Mouse (Mus musculus) MEL (cell line): ENCODE measurements around the gene Arf6. TPM values are rescaled to one million over a fixed set of nuclear protein-coding genes. Genes with fewer than 3 reads are reported as not detected.

ENCODE experiments used
- DNase-seq: peaks from one replicate; pipeline ENCODE4 v3.0.0; 2011; ENCODE audit warnings: low read depth, low spot score
- H3K27ac ChIP-seq: 2 replicates; pipeline ENCODE4 v1.5.1; 2012; ENCODE audit warnings: low read depth, mild to moderate bottlenecking, control low read depth, low read length, moderate library complexity; ENCODE audit not compliant: control insufficient read depth
- H3K27me3 ChIP-seq, 2 experiments: fragments of 150-350 bp in 1 of 2; sonication (generic) in 1 of 2; 2 replicates each; pipeline ENCODE4 v1.6.1; 2012; ENCODE audit warnings: low read length in 2 of 2, mild to moderate bottlenecking in 2 of 2, improper control_type of control experiment in 1 of 2, moderate library complexity in 1 of 2; ENCODE audit not compliant: insufficient read depth in 2 of 2, control insufficient read depth in 1 of 2
- H3K36me3 ChIP-seq, 2 experiments: 2 replicates each; pipeline ENCODE4 v1.6.1; 2012 to 2014; ENCODE audit warnings: low read length in 2 of 2, improper control_type of control experiment in 1 of 2, inconsistent platforms in 1 of 2, mild to moderate bottlenecking in 1 of 2; ENCODE audit not compliant: insufficient read depth in 2 of 2, control insufficient read depth in 1 of 2
- H3K4me1 ChIP-seq, 2 experiments: fragments of 150-350 bp in 1 of 2; sonication (generic) in 1 of 2; 2 replicates each; pipeline ENCODE4 v1.6.1; 2012; ENCODE audit warnings: low read length in 2 of 2, improper control_type of control experiment in 1 of 2, mild to moderate bottlenecking in 1 of 2; ENCODE audit not compliant: insufficient read depth in 2 of 2, control insufficient read depth in 1 of 2
- H3K4me3 ChIP-seq, 2 experiments: fragments of 150-350 bp in 1 of 2; sonication (generic) in 1 of 2; 2 replicates each; pipeline ENCODE4 v1.5.1; 2012; ENCODE audit warnings: low read depth in 2 of 2, low read length in 2 of 2, mild to moderate bottlenecking in 2 of 2, moderate library complexity in 2 of 2, control low read depth in 1 of 2, improper control_type of control experiment in 1 of 2; ENCODE audit not compliant: control insufficient read depth in 1 of 2, insufficient read depth in 1 of 2
- H3K79me2 ChIP-seq: 2 replicates; pipeline ENCODE4 v1.6.1; 2012; ENCODE audit warnings: mild to moderate bottlenecking, low read length, moderate library complexity; ENCODE audit not compliant: control insufficient read depth, poor library complexity, insufficient read depth
- H3K9ac ChIP-seq: 2 replicates; pipeline ENCODE4 v1.6.1; 2012; ENCODE audit warnings: low read depth, mild to moderate bottlenecking, control low read depth, low read length, moderate library complexity; ENCODE audit not compliant: control insufficient read depth, poor library complexity, severe bottlenecking
- H3K9me3 ChIP-seq: fragments of 150-350 bp; sonication (generic); replicated peaks from 2 replicates; pipeline ENCODE4 v1.6.1; 2012; ENCODE audit warnings: mild to moderate bottlenecking, low read length, improper control_type of control experiment, moderate library complexity; ENCODE audit not compliant: insufficient read depth
- CHD2 ChIP-seq: IDR thresholded peaks from 2 replicates; pipeline ENCODE4 v1.6.1; 2011; ENCODE audit warnings: low read length, improper control_type of control experiment
- E2F4 ChIP-seq: IDR thresholded peaks from 2 replicates; pipeline ENCODE4 v1.6.1; 2011; ENCODE audit warnings: low read depth, low read length, improper control_type of control experiment, borderline replicate concordance
- EP300 ChIP-seq, 2 experiments: IDR thresholded peaks; 2 replicates each; pipeline ENCODE4 v1.6.1; 2011; ENCODE audit warnings: improper control_type of control experiment in 2 of 2, low read length in 2 of 2, low read depth in 1 of 2, mild to moderate bottlenecking in 1 of 2
- GABPA ChIP-seq: IDR thresholded peaks from 2 replicates; pipeline ENCODE4 v1.6.1; 2012; ENCODE audit warnings: low read depth, mild to moderate bottlenecking, inconsistent platforms, low read length, improper control_type of control experiment, moderate library complexity
- HCFC1 ChIP-seq: IDR thresholded peaks from 2 replicates; pipeline ENCODE4 v1.6.1; 2012; ENCODE audit warnings: low read depth, mild to moderate bottlenecking, inconsistent platforms, low read length, improper control_type of control experiment, moderate library complexity
- KAT2A ChIP-seq: conservative IDR thresholded peaks from 2 replicates; pipeline ENCODE4 v1.6.1; 2012; ENCODE audit warnings: low read depth, low read length, improper control_type of control experiment, inconsistent platforms
- MAZ ChIP-seq: IDR thresholded peaks from 2 replicates; pipeline ENCODE4 v1.6.1; 2012; ENCODE audit warnings: low read depth, mild to moderate bottlenecking, inconsistent platforms, low read length, improper control_type of control experiment
- MEF2A ChIP-seq: IDR thresholded peaks from 2 replicates; pipeline ENCODE4 v1.6.1; 2014; ENCODE audit warnings: low read depth, mild to moderate bottlenecking, inconsistent platforms, low read length, improper control_type of control experiment; ENCODE audit not compliant: poor library complexity, insufficient replicate concordance, severe bottlenecking; ENCODE audit errors: extremely low read depth
- POLR2A ChIP-seq, 2 experiments: IDR thresholded peaks; 2 replicates each; pipeline ENCODE4 v1.6.1; 2011 to 2012; ENCODE audit warnings: low read length in 2 of 2, mild to moderate bottlenecking in 2 of 2, control low read depth in 1 of 2, improper control_type of control experiment in 1 of 2, low read depth in 1 of 2, moderate library complexity in 1 of 2; ENCODE audit not compliant: control insufficient read depth in 1 of 2, insufficient read depth in 1 of 2, poor library complexity in 1 of 2
- POLR2AphosphoS5 ChIP-seq: IDR thresholded peaks from 2 replicates; pipeline ENCODE4 v1.6.1; 2012; ENCODE audit warnings: low read depth, borderline replicate concordance, mild to moderate bottlenecking, inconsistent platforms, low read length, moderate library complexity, mixed read lengths
- RAD21 ChIP-seq: IDR thresholded peaks from 2 replicates; pipeline ENCODE4 v1.6.1; 2011; ENCODE audit warnings: mild to moderate bottlenecking, low read depth, low read length, improper control_type of control experiment
- RCOR1 ChIP-seq: IDR thresholded peaks from 2 replicates; pipeline ENCODE4 v1.6.1; 2012; ENCODE audit warnings: low read depth, mild to moderate bottlenecking, inconsistent platforms, low read length, improper control_type of control experiment
- SIN3A ChIP-seq: IDR thresholded peaks from 2 replicates; pipeline ENCODE4 v1.6.1; 2012; ENCODE audit warnings: low read length, improper control_type of control experiment, inconsistent platforms
- SMC3 ChIP-seq: IDR thresholded peaks from 2 replicates; pipeline ENCODE4 v1.6.1; 2011; ENCODE audit warnings: low read depth, low read length, improper control_type of control experiment
- TAL1 ChIP-seq: IDR thresholded peaks from 2 replicates; pipeline ENCODE4 v1.6.1; 2012; ENCODE audit warnings: mild to moderate bottlenecking, inconsistent platforms, low read length, moderate library complexity, mixed read lengths
- UBTF ChIP-seq: IDR thresholded peaks from 2 replicates; pipeline ENCODE4 v1.6.1; 2012; ENCODE audit warnings: low read depth, mild to moderate bottlenecking, inconsistent platforms, low read length, improper control_type of control experiment, moderate library complexity, borderline replicate concordance; ENCODE audit not compliant: insufficient read depth
- ZC3H11A ChIP-seq: IDR thresholded peaks from 2 replicates; pipeline ENCODE4 v1.6.1; 2012; ENCODE audit warnings: low read depth, mild to moderate bottlenecking, inconsistent platforms, low read length, improper control_type of control experiment
- ZKSCAN1 ChIP-seq: IDR thresholded peaks from 2 replicates; pipeline ENCODE4 v1.6.1; 2012; ENCODE audit warnings: low read depth, mild to moderate bottlenecking, inconsistent platforms, low read length, improper control_type of control experiment, moderate library complexity
- ZNF384 ChIP-seq: IDR thresholded peaks from 2 replicates; pipeline ENCODE4 v1.6.1; 2012; ENCODE audit warnings: low read depth, mild to moderate bottlenecking, inconsistent platforms, low read length, improper control_type of control experiment
- polyA plus RNA-seq, 2 experiments: library from polyadenylated mRNA; stranded (reverse) in 1 of 2; unstranded in 1 of 2; fragments of >175 nt in 1 of 2; fragments of >200 nt in 1 of 2; gene quantifications; 2 replicates each; pipeline versions ENCODE4 v1.2.1 to v1.2.4; 2012; ENCODE audit warnings: low replicate concordance in 2 of 2, low read depth in 1 of 2; ENCODE audit not compliant: insufficient read length in 2 of 2, insufficient read depth in 1 of 2, missing spikeins in 1 of 2
- total RNA-seq: library from RNA; depleted of rRNA; stranded (reverse); fragments of 300-350 nt; gene quantifications from 2 replicates; pipeline ENCODE4 v1.2.3, GENCODE M21; 2012

Gene Arf6
- total and polyA plus RNA-seq, 3 experiments = 140 to 192 (median 181) TPM

DNA sequence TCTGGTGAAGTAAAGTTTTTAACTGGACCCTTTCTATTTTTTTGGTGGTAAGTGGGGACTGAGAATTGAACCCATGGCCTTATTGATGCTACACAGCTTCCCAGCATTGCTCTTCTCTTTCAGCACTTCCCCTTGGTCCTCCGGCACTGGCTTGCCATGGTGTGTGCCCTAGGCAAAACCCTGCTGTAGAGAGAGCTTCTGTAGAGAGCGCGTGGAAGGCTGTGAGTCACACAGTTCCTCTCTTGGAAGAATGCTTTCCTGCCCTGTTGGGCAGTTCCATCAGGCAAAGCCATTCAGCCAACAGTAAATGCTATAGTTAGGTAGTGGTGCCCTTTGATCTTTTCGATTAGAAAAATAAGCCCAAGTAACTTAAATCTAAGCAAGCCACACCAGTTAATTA lies 47.7 kb downstream of the Arf6 start:
- Histone ChIP-seq H3K36me3 (no peaks in the 10 kb centered on the region), H3K9ac (no peak overlapping the region), H3K27me3 (peaks cover 0 to 2% of the 10 kb centered on the region in 2 experiments; a peak in 1 of 4 replicates), H3K79me2 (no peaks in the 10 kb centered on the region), H3K27ac (no peak overlapping the region), H3K4me1 (no peaks in the 10 kb centered on the region), H3K9me3 (no peaks in the 10 kb centered on the region), H3K4me3 (no peak overlapping the region)
- DNase-seq = no peak
- no peak for TF ChIP-seq ZKSCAN1
- no peak for TF ChIP-seq SIN3A
- no peak for TF ChIP-seq MEF2A
- TF ChIP-seq RCOR1 = no peak

DNA sequence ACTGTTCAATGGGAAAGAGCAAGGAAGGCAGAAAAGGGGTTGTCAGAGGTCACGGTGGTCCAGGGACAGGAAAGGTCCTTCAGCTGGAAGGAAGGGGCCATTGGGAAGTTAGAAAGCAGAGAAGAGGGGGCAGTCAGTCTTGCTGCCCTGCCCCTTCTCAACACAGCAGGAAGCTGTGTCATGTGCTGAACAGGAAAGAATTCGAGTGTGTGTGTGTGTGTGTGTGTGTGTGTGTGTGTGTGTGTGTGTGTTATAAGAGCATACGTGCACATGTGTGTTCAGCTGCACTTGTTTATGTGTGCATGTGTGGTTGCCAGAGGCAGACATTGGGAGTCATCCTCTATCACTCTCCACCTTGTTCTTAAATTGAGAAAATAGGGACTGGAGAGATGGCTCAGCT lies 48.8 kb downstream of the Arf6 start:
- Histone ChIP-seq H3K27me3 (peaks cover 0 to 2% of the 10 kb centered on the region in 2 experiments; a peak in 1 of 4 replicates), H3K36me3 (no peaks in the 10 kb centered on the region), H3K4me3 (no peak overlapping the region), H3K9ac (no peak overlapping the region), H3K9me3 (no peaks in the 10 kb centered on the region), H3K27ac (no peak overlapping the region), H3K79me2 (no peaks in the 10 kb centered on the region), H3K4me1 (no peaks in the 10 kb centered on the region)
- TF ChIP-seq CHD2 = no peak
- TF ChIP-seq GABPA = no peak
- no peak for TF ChIP-seq E2F4
- no peak for TF ChIP-seq MAZ
- DNase-seq = no peak

DNA sequence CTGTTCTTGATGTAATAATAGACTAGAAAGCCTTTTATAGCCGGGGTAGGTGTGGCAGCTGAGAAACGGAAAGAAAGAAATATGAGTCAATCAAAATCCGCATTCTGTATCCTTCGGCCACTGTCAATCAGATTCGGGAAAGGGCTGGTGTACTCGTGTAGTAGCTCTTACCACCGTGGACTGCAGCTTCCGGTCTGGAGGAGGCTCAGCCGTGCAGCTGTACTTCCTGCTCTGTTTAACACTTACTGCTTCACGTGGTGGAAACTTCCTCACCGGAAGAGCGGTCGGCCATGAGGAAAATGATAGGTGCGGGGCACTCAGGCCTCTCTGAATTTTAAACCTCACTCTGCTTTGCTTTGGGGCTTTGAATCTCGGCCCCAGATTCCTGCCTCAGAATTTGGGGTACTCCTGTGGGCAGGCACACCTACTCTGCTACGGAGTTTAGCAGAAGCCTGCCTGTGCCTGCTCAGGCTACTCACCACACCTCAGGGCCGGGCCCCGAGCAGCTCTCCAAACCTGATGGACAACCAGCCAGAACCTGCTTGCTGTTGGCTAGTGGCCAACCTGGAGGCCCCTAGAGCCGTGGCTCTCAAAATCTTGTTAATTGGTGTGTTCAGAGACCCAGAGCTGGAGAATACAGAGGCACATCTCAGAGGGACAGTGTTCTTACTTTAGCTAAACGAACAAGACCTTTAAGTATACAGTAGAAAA lies 51.0 kb downstream of the Arf6 start:
- H3K27ac ChIP-seq = no peak overlapping the region
- no peaks in the 10 kb centered on the region for H3K9me3 ChIP-seq
- TF ChIP-seq RAD21 = no peak
- no peak for TF ChIP-seq TAL1
- no peak for TF ChIP-seq UBTF
- no peak for TF ChIP-seq SIN3A
- TF ChIP-seq SMC3 = no peak
- TF ChIP-seq EP300 (IDR thresholded peaks at IDR 0.05; ENCODE audit: low read depth in 1 of 2, low read length in 2 of 2) = no peak
- no peak for TF ChIP-seq POLR2A (IDR thresholded peaks at IDR 0.05; ENCODE audit: control insufficient read depth in 1 of 2, insufficient read depth in 1 of 2, low read depth in 1 of 2, low read length in 2 of 2, poor library complexity in 1 of 2)
- no peak for TF ChIP-seq ZC3H11A
- TF ChIP-seq GABPA = no peak
- TF ChIP-seq RCOR1 = no peak
- TF ChIP-seq POLR2AphosphoS5 = no peak
- TF ChIP-seq ZNF384 = no peak
- TF ChIP-seq MEF2A = no peak
- TF ChIP-seq KAT2A = no peak
- no peak for TF ChIP-seq HCFC1
- H3K4me1 ChIP-seq = no peaks in the 10 kb centered on the region
- DNase-seq = no peak
- H3K36me3 ChIP-seq = no peaks in the 10 kb centered on the region
- H3K27me3 ChIP-seq = peaks cover 0 to 2% of the 10 kb centered on the region in 2 experiments; a peak in 1 of 4 replicates
- no peaks in the 10 kb centered on the region for H3K79me2 ChIP-seq
- H3K9ac ChIP-seq = no peak overlapping the region
- H3K4me3 ChIP-seq = no peak overlapping the region
